Mouse (Mus musculus) natural killer cell, adult 2 months (primary cell): ENCODE measurements around the gene Usp35.

Experiments
- DNase-seq, 2 experiments: peaks; one replicate each; pipeline ENCODE4 v3.0.0; 2022; ENCODE audit warnings: low spot score in 2 of 2

The Usp35 gene

GRCm38 (mm10) chr7:97346111-97346821 is 14.4 kb upstream of the Usp35 start:
- no peak for DNase-seq

- no peak for DNase-seq
Observed at GRCm38 (mm10) chr7:97345229-97345871, 13.5 kb upstream of the Usp35 start.

- no peak for DNase-seq
Observed at GRCm38 (mm10) chr7:97344655-97345054, 12.8 kb upstream of the Usp35 start.

- DNase-seq = no peak
Observed at GRCm38 (mm10) chr7:97342961-97343360, 11.1 kb upstream of the Usp35 start.

- no peak for DNase-seq
Observed at GRCm38 (mm10) chr7:97340907-97341849, 9.4 kb upstream of the Usp35 start.

- no peak for DNase-seq
Observed at GRCm38 (mm10) chr7:97339623-97340022, 7.8 kb upstream of the Usp35 start.

- no peak for DNase-seq
Observed at GRCm38 (mm10) chr7:97338593-97338992, 6.8 kb upstream of the Usp35 start.

- DNase-seq = no peak
Observed at GRCm38 (mm10) chr7:97336678-97337077, 4.9 kb upstream of the Usp35 start.

GRCm38 (mm10) chr7:97334406-97334805 is 2.6 kb upstream of the Usp35 start:
- DNase-seq = no peak

- no peak for DNase-seq
Observed at GRCm38 (mm10) chr7:97333113-97333898, 1.5 kb upstream of the Usp35 start.

- no peak for DNase-seq
Observed at GRCm38 (mm10) chr7:97332667-97333041, 834 bp upstream of the Usp35 start.

- no peak for DNase-seq
Observed at GRCm38 (mm10) chr7:97330931-97331645, 732 bp downstream of the Usp35 start.

- no peak for DNase-seq
Observed at GRCm38 (mm10) chr7:97329676-97330075, 2.1 kb downstream of the Usp35 start.

GRCm38 (mm10) chr7:97328891-97329588 is 2.8 kb downstream of the Usp35 start:
- DNase-seq = no peak

GRCm38 (mm10) chr7:97327376-97327775 is 4.4 kb downstream of the Usp35 start:
- no peak for DNase-seq

- DNase-seq = no peak
Observed at GRCm38 (mm10) chr7:97325156-97325985, 6.4 kb downstream of the Usp35 start.

- DNase-seq = no peak
Observed at GRCm38 (mm10) chr7:97324342-97324741, 7.5 kb downstream of the Usp35 start.

- DNase-seq = no peak
Observed at GRCm38 (mm10) chr7:97317706-97318105, 14.1 kb downstream of the Usp35 start.

GRCm38 (mm10) chr7:97315656-97316055 is 16.2 kb downstream of the Usp35 start:
- DNase-seq = no peak
